In the genomic region with DNA sequence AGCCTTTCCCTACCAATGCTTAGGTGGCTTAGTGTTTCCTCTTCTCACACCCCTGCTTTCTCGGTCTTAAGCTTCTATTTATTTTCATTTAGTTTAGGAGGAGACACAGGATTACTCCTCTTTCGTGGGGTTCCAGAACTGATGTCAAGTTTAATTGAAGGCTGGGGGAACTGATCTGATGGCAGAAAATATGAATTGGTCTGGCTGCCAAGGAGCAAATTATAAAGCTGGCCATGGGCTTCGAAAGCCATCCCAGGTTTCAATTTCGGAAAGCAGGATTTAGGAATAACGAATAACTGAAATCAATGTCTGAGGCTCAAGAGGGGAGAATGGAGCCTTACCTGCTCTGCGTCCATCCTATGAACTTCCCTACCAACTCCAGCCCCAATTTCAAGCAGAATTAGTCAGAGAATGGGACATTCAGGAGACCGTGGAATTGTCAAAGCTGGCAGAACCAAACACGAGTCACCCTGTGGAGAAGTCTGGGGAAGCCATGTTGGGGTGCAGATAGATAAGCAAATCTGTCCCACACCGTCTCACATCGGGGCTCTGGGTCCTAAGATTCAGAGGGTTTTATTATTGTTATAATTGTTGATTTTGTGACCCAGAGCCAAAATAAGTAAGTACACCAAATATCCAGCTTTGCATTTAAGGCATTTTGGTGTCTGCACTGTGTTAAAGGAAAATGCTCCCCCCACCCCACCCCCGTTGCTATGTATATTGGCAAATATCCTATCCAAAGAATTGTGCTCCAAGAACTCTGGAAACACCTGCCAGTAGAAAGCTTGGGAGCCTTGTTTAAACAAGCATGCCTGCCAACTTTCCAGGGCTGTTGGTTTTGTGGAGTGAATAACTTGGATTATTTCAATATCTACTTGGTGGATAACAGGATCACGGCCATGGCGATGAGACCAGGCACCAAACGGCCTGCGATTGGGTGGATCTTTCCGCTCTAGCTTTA, we compare ENCODE assay signal across 13 mouse cellular contexts. TPM values are rescaled to one million over a fixed set of nuclear protein-coding genes. Genes with fewer than 3 reads are reported as not detected.
A peak's percentile ranks its signal among the peaks of the same experiment; 100 is the strongest.
DNase-seq lines count a peak whose midpoint lies in the region; ATAC-seq and TF ChIP-seq lines count a peak whose summit lies in the region.
"Had no signal": no experiment of that assay in that cellular context is flagged by ENCODE, and none has a peak within 500 bp of the region (broad histone marks: within the 10 kb centered on the region; RNA-seq: fewer than 3 reads in every experiment).

No protein-coding gene starts in this region.

- 44% methylated on average over 16 of the region's 16 CpGs for WGBS in liver, adult 2 months
- WGBS in large intestine, adult 2 months: 29% methylated on average over 16 of the region's 16 CpGs
- WGBS in stomach, embryonic 15.5 days: 63% methylated on average over 16 of the region's 16 CpGs

- no peaks in the 10 kb centered on the region for H3K9me3 ChIP-seq in stomach, embryonic 15.5 days
- H3K9me3 ChIP-seq: hindbrain, embryonic 13.5 days; liver, embryonic 15.5 days; neural tube, embryonic 12.5 days had no signal

- H3K27me3 ChIP-seq in liver, adult 2 months (ENCODE audit: control insufficient read depth, insufficient read depth, low read length): peaks cover 6% of the 10 kb centered on the region; the same call in 1 of the 2 replicates
- H3K27me3 ChIP-seq in stomach, embryonic 15.5 days (replicated peaks): no peaks in the 10 kb centered on the region
- H3K27me3 ChIP-seq: hindbrain, embryonic 13.5 days; liver, embryonic 15.5 days; neural tube, embryonic 12.5 days had no signal

- ATAC-seq in stomach, embryonic 15.5 days (ENCODE audit: insufficient read depth, low FRiP score, low read depth): no peak

- no peak overlapping the region for H3K9ac ChIP-seq in liver, adult 2 months (ENCODE audit: low read depth, low read length)
- no peak overlapping the region for H3K9ac ChIP-seq in stomach, embryonic 15.5 days
- H3K9ac ChIP-seq: hindbrain, embryonic 13.5 days; liver, embryonic 15.5 days; neural tube, embryonic 12.5 days had no signal

- intact Hi-C loops in left cerebral cortex, postnatal 36 days (cut with DNase I): no loop called here

- no peaks in the 10 kb centered on the region for H3K79me2 ChIP-seq in liver, adult 2 months (ENCODE audit: control insufficient read depth, insufficient read depth, low read length)

- no peak for TF ChIP-seq POLR2A in liver, adult 2 months (IDR thresholded peaks at IDR 0.05; ENCODE audit: extremely low read depth, insufficient read depth, low read length)

- no peak overlapping the region for H3K27ac ChIP-seq in liver, adult 2 months (replicated peaks; ENCODE audit: insufficient read depth, low read depth, low read length)
- peak overlapping the region; percentile 49 for H3K27ac ChIP-seq in stomach, embryonic 15.5 days
- H3K27ac ChIP-seq: layer of hippocampus, adult 2 months; liver, embryonic 15.5 days; neural tube, embryonic 12.5 days had no signal

- H3K4me2 ChIP-seq in stomach, embryonic 15.5 days: no peak overlapping the region
- H3K4me2 ChIP-seq: hindbrain, embryonic 13.5 days; liver, embryonic 15.5 days; neural tube, embryonic 12.5 days had no signal

- no peaks in the 10 kb centered on the region for H3K36me3 ChIP-seq in liver, adult 2 months (ENCODE audit: control insufficient read depth, insufficient read depth, low read length)
- H3K36me3 ChIP-seq in stomach, embryonic 15.5 days: no peaks in the 10 kb centered on the region
- H3K36me3 ChIP-seq: hindbrain, embryonic 13.5 days; liver, embryonic 15.5 days; neural tube, embryonic 12.5 days had no signal

- peaks cover 9% of the 10 kb centered on the region; the same call in 1 of the 2 replicates for H3K4me1 ChIP-seq in liver, adult 2 months (ENCODE audit: control insufficient read depth, insufficient read depth, low read length)
- H3K4me1 ChIP-seq in stomach, embryonic 15.5 days: peaks cover 4% of the 10 kb centered on the region; the same call in 1 of the 2 replicates
- H3K4me1 ChIP-seq: liver, embryonic 15.5 days had no signal

- no peak overlapping the region for H3K4me3 ChIP-seq in liver, adult 2 months (ENCODE audit: insufficient read depth, low read depth, low read length)
- no peak overlapping the region for H3K4me3 ChIP-seq in stomach, embryonic 15.5 days (replicated peaks)
- H3K4me3 ChIP-seq: hindbrain, embryonic 13.5 days; layer of hippocampus, adult 2 months; liver, embryonic 15.5 days; neural tube, embryonic 12.5 days had no signal

- TF ChIP-seq CTCF in liver, adult 2 months (IDR thresholded peaks at IDR 0.05; ENCODE audit: low read depth, low read length): no peak

- peak; percentile 21 for DNase-seq in adrenal gland, postnatal 14 days
- no peak for DNase-seq in adrenal gland, adult (ENCODE audit: inconsistent age in 2 of 2, low spot score in 1 of 2)
- peak; percentile 94 for DNase-seq in liver, adult 2 months (ENCODE audit: extremely low read depth, low read depth, low spot score)
- no peak for DNase-seq in liver
- DNase-seq in large intestine, adult 2 months (ENCODE audit: low read depth, low spot score): peak; percentile 44
- DNase-seq in right cerebral cortex, postnatal 14 days: no peak
- no peak for DNase-seq in left cerebral cortex, postnatal 36 days (ENCODE audit: low spot score in 2 of 2)
- DNase-seq: right cerebral cortex, postnatal 4 days had no signal

RNA-seq across cellular contexts. Expression of gene Tgfbr2, which starts 56.5 kb away (rescaled TPM):
- total RNA-seq in adrenal gland, postnatal 14 days (2021): 62.4 and 84.4 TPM in 2 replicates
- 8.3 and 10.3 TPM in 2 replicates for total RNA-seq in liver, adult 2 months (2014; rRNA removed)
- polyA plus RNA-seq in liver, adult 2 months (2012; rRNA removed): 5.7 and 8.2 TPM in 2 replicates
- polyA plus RNA-seq in large intestine, adult 2 months (2012; rRNA removed): 18.2 and 35.0 TPM in 2 replicates
- 30.8 and 32.6 TPM in 2 replicates for polyA plus RNA-seq in stomach, embryonic 15.5 days (2015; fragmentation: Nextera tagmentation; extraction: Ambion mirVana)
- 10 to 100 TPM; 12.2 to 12.3 TPM for total RNA-seq in left cerebral cortex, postnatal 36 days (2021)

Comparison
In these comparisons a context has a peak if more than half of its experiments do, and no peak if none do; other contexts are left out.
1. DNase-seq: peak in adrenal gland, postnatal 14 days (single experiment), liver, adult 2 months (single experiment) and large intestine, adult 2 months (single experiment); none in adrenal gland, adult (0 of 2), liver (single experiment), right cerebral cortex, postnatal 14 days (single experiment) and left cerebral cortex, postnatal 36 days (0 of 2).